Mouse (Mus musculus): ENCODE data around the gene Nap1l5. TPM values are rescaled to one million over a fixed set of nuclear protein-coding genes. Genes with fewer than 3 reads are reported as not detected.

Nap1l5 gene
- polyA plus RNA-seq (2012; rRNA removed) = 3.9 and 5.6 TPM in 2 replicates

DNA sequence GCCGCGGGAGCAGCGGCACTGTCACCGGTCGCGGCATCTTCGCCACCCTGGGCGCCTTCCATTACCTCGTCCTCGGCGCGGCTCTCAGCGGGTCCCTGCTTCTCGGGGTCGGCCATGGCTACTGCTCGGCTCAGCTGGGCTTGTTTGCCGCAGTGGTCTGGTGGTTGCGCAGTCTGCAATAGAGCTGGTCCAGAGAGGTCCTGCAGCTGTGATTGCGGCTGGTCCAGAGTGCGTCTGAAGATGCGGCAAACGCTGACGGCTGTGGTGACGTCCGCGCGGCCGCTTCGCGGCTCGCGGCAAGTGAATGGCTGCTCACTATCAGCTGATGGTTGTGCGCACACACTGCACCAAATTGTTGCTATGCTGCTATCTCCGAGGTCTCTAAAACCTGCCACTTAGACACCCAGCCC lies at the start of gene Nap1l5:
Gene Nap1l5, minus strand, starts transcription at position 225 of the 410 bp plus-strand sequence.
- no peak for DNase-seq (ENCODE audit: low spot score)

DNA sequence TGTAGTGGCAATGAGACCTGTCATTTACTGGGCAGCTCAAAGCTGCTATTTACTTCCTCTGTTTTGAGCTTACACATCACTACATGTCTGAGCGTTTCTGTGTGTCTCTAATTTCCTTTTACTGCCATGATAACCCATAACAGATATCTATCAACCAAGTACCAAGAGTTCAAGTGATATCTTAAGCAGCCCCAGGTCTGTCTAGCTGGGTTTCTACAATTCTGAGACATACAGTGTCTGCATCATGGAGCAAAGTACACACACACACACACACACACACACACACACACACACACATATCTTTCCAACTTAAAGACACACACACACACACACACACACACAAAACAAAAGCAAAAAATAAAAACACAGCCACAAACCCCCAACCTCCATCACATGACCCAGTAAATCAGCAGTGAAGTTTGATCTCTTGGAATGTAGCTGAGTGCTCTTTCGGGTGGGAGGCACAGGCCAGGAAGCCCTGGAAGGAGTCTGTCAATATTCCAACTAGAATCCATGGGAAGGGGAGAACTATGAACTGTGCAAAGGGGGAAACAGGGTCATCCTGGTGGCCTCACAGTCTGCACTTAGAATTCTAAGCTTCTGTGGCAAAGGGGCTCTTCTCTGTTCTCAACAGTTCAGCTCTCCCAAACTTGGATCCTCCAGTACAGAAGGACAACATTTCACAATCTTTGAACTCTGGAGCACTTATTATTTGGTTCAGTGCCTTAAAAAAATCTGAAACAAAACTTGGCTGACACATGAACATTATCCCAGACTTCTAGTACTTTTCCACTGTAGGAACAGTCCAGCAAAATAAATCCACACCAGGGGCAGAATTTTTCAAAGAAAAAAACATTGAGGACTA lies 44.5 kb upstream of the Nap1l5 start:
- DNase-seq (ENCODE audit: low spot score) = no peak

DNA sequence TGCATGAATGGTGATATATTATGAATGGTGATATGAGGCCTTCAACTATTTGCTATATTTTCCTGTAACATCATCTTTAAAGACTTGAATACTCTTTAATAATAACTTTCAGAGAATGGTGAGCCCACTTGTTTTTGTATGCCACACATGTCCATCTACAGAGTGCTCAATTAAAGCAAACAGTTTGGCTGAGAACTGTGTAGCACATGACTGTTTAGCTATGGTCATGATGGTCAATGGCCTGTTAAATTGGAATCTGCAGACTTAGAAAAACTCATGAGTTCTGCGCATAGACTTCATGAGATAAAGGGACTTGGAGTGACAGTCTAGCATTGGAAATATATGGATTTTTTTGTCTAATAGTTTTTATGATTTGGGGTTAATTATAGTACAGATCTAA lies 43.5 kb upstream of the Nap1l5 start:
- no peak for DNase-seq (ENCODE audit: low spot score)

DNA sequence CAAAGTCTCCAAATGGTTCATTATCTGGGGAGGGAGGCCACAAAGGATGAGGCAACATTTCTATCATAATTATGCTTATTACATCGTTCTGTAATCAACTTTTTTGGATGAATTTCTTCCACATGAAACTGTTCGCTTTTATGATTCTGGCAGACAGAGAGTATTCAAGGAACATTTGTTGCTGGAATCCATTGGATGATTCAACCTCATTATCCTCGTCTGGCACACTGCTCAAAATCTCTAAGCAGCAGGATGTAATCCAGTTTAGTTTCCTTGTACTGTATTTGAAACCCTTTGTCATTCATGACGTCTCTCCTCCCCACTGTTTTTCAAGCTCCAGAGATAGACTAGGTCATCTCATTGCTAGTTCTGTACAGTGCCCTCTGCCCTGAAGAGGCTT lies 40.0 kb upstream of the Nap1l5 start:
- DNase-seq (ENCODE audit: low spot score) = no peak

- DNase-seq (ENCODE audit: low spot score) = no peak
Measured at GRCm38 (mm10) chr6:58946246-58946645, 39.4 kb upstream of the Nap1l5 start.

DNA sequence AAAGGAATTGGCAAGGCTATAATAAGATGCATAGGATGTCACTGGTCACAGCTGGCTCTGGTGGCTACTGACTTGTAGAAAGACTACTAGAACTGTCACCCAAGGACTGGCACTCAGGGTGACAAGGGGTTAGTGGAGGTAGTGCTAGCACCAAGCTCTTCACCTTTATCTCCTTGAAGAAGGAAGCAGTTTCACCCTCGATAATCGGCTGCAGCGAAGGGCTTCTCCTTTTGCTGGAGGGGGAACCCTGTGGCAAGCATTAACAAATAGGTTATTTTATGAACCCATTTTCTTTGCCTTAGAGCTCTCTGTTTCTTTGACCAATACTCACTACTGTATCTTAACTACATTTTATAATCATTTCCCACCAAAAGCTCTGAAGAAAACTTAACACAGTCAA lies 37.1 kb upstream of the Nap1l5 start:
- DNase-seq (ENCODE audit: low spot score) = no peak

- DNase-seq (ENCODE audit: low spot score) = no peak
Measured at GRCm38 (mm10) chr6:58942276-58942675, 35.4 kb upstream of the Nap1l5 start.

DNA sequence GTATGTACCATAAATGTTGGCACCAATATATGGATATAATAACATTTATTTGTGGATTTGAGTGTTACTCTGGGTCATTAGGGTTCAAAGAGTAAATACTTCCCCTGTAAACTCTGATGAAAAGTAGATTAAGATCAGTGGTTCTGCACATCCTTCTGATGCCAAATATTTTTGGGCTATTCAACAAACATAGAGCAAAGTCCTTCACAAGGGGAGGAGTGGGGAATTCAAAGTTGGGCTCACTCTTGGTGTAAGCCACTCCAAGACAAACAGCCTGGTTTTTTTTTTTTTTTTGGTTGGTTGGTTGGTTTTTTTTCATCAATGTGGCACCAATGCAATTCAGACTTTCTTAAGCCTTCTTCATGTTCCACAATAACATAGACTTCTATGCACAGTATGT lies 30.9 kb upstream of the Nap1l5 start:
- DNase-seq (ENCODE audit: low spot score) = no peak

GRCm38 (mm10) chr6:58934144-58934543 lies 27.3 kb upstream of the Nap1l5 start:
- no peak for DNase-seq (ENCODE audit: low spot score)

- no peak for DNase-seq (ENCODE audit: low spot score)
Measured at GRCm38 (mm10) chr6:58933189-58933913, 26.5 kb upstream of the Nap1l5 start.

DNA sequence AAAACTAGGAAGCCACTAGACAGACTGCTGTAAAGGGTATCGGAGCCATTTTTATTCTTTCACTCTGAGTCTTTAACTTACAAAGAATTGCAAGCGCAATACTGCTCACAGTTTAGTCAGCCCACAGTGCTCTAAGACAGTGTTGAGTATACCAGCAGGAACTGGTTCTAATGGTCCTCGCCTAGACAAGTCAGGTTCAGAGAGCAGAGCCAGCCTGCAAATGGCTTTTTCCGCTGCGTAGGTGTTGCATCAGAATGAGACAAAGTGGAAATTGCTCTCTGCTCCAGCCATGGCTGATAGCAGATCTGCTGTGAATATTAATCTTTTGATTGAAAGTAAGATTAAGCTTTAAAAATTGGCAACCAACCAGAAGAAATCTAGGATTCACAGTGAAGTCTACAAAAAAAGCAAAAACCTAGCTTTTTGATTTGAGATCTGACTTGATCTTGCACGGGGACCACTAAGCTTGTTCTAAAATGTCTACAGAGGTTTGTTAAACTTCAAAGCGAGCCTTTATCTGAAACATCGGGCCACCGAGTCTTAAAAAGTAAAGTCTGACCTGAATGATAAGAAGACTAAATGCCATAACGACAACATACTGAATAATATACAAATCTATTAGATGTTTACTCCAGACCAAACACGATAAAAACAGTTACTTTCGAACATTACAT lies 25.8 kb upstream of the Nap1l5 start:
- no peak for DNase-seq (ENCODE audit: low spot score)

DNA sequence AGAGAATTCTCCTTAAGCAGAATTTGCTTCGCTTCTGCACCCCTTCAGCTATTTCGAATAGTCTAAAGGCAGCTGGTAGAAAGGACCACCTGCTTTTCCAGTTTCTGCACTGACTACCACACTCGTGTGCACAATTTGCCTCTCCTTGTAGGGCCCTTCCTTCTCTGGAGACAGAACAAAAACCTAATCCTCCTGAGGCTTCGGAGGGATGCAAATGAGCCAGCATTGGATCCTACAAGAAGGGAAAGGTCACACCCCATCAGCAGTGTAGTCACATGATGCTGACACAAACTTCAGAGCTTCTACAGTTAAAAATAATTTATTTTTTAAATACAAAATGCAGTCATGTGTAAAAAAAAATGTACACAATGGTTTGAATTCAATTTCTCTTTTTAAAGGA lies 24.3 kb upstream of the Nap1l5 start:
- no peak for DNase-seq (ENCODE audit: low spot score)

GRCm38 (mm10) chr6:58929911-58930431 lies 23.1 kb upstream of the Nap1l5 start:
- no peak for DNase-seq (ENCODE audit: low spot score)

- no peak for DNase-seq (ENCODE audit: low spot score)
Measured at GRCm38 (mm10) chr6:58927881-58928280, 21.0 kb upstream of the Nap1l5 start.

GRCm38 (mm10) chr6:58922511-58922910 lies 15.6 kb upstream of the Nap1l5 start:
- no peak for DNase-seq (ENCODE audit: low spot score)

- no peak for DNase-seq (ENCODE audit: low spot score)
Measured at GRCm38 (mm10) chr6:58921623-58922022, 14.7 kb upstream of the Nap1l5 start.

- DNase-seq (ENCODE audit: low spot score) = no peak
Measured at GRCm38 (mm10) chr6:58920735-58921134, 13.9 kb upstream of the Nap1l5 start.

GRCm38 (mm10) chr6:58916498-58916897 lies 9.6 kb upstream of the Nap1l5 start:
- DNase-seq (ENCODE audit: low spot score) = no peak

DNA sequence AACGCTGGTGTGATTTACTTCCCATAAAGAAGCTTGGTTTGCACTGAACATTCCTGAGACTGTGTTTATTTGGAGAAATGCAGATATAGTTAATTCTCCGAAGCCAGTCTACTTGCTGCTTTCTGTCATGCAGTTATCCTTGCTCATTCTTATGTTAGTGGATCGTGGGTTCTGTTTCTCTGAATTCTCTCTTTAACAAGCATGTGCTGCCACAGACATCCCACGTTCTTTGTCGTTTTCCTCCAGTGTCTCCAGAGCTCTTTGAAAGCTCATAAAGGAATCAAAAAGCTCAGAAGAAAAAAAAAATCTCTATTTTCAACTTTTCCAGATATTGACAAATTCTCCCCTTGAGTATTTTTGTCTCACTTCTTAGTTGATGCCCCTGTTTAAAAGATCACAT lies 7.1 kb upstream of the Nap1l5 start:
- DNase-seq (ENCODE audit: low spot score) = no peak

- no peak for DNase-seq (ENCODE audit: low spot score)
Measured at GRCm38 (mm10) chr6:58913551-58913950, 6.7 kb upstream of the Nap1l5 start.

- no peak for DNase-seq (ENCODE audit: low spot score)
Measured at GRCm38 (mm10) chr6:58912842-58913241, 6.0 kb upstream of the Nap1l5 start.

- DNase-seq (ENCODE audit: low spot score) = no peak
Measured at GRCm38 (mm10) chr6:58907791-58908190, 915 bp upstream of the Nap1l5 start.

Measured in urinary bladder, adult 2 months (tissue).